Mouse (Mus musculus) forebrain, embryonic 15.5 days (tissue): ENCODE measurements around the gene Hoxd3. TPM values are rescaled to one million over a fixed set of nuclear protein-coding genes. Genes with fewer than 3 reads are reported as not detected.

Source experiments
- ATAC-seq: fragments of 200-750 bp; cut with Nextera tagmentation; replicated peaks from 2 replicates; pipeline ENCODE4 v1.8.0; 2017; ENCODE audit warnings: mild to moderate bottlenecking, moderate TSS enrichment, moderate library complexity
- H3K27ac ChIP-seq: fragments of 300-500 bp; sonication (generic); replicated peaks from 2 replicates; pipeline ENCODE4 v1.5.1; 2015; ENCODE audit warnings: mild to moderate bottlenecking, inconsistent platforms
- H3K27me3 ChIP-seq: fragments of 300-500 bp; sonication (generic); 2 replicates; pipeline ENCODE4 v1.6.1; 2015; ENCODE audit warnings: inconsistent platforms
- H3K36me3 ChIP-seq: fragments of 300-500 bp; sonication (generic); 2 replicates; pipeline ENCODE4 v1.6.1; 2015; ENCODE audit warnings: mild to moderate bottlenecking, inconsistent platforms
- H3K4me1 ChIP-seq: fragments of 300-500 bp; sonication (generic); 2 replicates; pipeline ENCODE4 v1.6.1; 2015; ENCODE audit warnings: inconsistent platforms
- H3K4me2 ChIP-seq: fragments of 300-500 bp; sonication (generic); replicated peaks from 2 replicates; pipeline ENCODE4 v1.6.1; 2015; ENCODE audit warnings: mild to moderate bottlenecking, inconsistent platforms
- H3K4me3 ChIP-seq: fragments of 300-500 bp; sonication (generic); 2 replicates; pipeline ENCODE4 v1.5.1; 2015; ENCODE audit warnings: mild to moderate bottlenecking, inconsistent platforms
- H3K9ac ChIP-seq: fragments of 300-500 bp; sonication (generic); replicated peaks from 2 replicates; pipeline ENCODE4 v1.6.1; 2015; ENCODE audit warnings: mild to moderate bottlenecking, inconsistent platforms
- H3K9me3 ChIP-seq: fragments of 300-500 bp; sonication (generic); 2 replicates; pipeline ENCODE4 v1.6.1; 2016; ENCODE audit warnings: inconsistent platforms
- WGBS: fragments of 180-500 bp; shearing (Covaris S2); methylation state at CpG from one replicate; pipeline ENCODE4 v1.1.7; 2015; ENCODE audit warnings: mixed read lengths; 5-methylcytosine and 5-hydroxymethylcytosine counted together
- polyA plus RNA-seq: library from polyadenylated mRNA; unstranded; fragments of >200 nt; fragmentation: Nextera tagmentation; extraction: Ambion mirVana; gene quantifications from 2 replicates; pipeline ENCODE4 v1.2.1, GENCODE M21; 2015

Gene Hoxd3
- polyA plus RNA-seq, 1 experiment from 2014 or later: not detected

GRCm38 (mm10) chr2:74739476-74739800 lies 27.7 kb downstream of the Hoxd3 start:
- Histone ChIP-seq H3K9ac (no peak overlapping the region), H3K27me3 (peaks cover 97% of the 10 kb centered on the region), H3K27ac (no peak overlapping the region), H3K4me3 (no peak overlapping the region), H3K9me3 (no peaks in the 10 kb centered on the region), H3K36me3 (no peaks in the 10 kb centered on the region), H3K4me2 (no peak overlapping the region), H3K4me1 (peaks cover 4% of the 10 kb centered on the region; the same call in 1 of the 2 replicates)
- WGBS: 3% methylated on average over 2 of the region's 2 CpGs
- ATAC-seq: no peak

- Histone ChIP-seq H3K4me3 (no peak overlapping the region), H3K4me1 (peaks cover 4% of the 10 kb centered on the region; the same call in 1 of the 2 replicates), H3K4me2 (no peak overlapping the region), H3K9me3 (no peaks in the 10 kb centered on the region), H3K27me3 (peaks cover 97% of the 10 kb centered on the region), H3K36me3 (no peaks in the 10 kb centered on the region), H3K9ac (no peak overlapping the region), H3K27ac (no peak overlapping the region)
- ATAC-seq: no peak
- under 1% methylated on average over 14 of the region's 14 CpGs for WGBS
Measured at GRCm38 (mm10) chr2:74739869-74740268, 28.1 kb downstream of the Hoxd3 start.

GRCm38 (mm10) chr2:74740311-74741091 lies 28.8 kb downstream of the Hoxd3 start:
- H3K4me2 ChIP-seq: no peak overlapping the region
- WGBS: under 1% methylated on average over 43 of the region's 43 CpGs

GRCm38 (mm10) chr2:74741252-74741978 lies 29.7 kb downstream of the Hoxd3 start:
- no peak overlapping the region for H3K27ac ChIP-seq
- no peak overlapping the region for H3K4me3 ChIP-seq
- peaks cover 97% of the 10 kb centered on the region for H3K27me3 ChIP-seq
- no peaks in the 10 kb centered on the region for H3K4me1 ChIP-seq
- H3K36me3 ChIP-seq: no peaks in the 10 kb centered on the region
- H3K4me2 ChIP-seq: no peak overlapping the region
- 30% methylated on average over 2 of the region's 3 CpGs for WGBS
- no peak overlapping the region for H3K9ac ChIP-seq
- no peak for ATAC-seq
- no peaks in the 10 kb centered on the region for H3K9me3 ChIP-seq

More at GRCm38 (mm10) chr2:74740311-74741091, 28.8 kb downstream of the Hoxd3 start:
- no peak overlapping the region for H3K4me3 ChIP-seq
- H3K36me3 ChIP-seq: no peaks in the 10 kb centered on the region
- peaks cover 97% of the 10 kb centered on the region for H3K27me3 ChIP-seq
- ATAC-seq: no peak
- H3K27ac ChIP-seq: no peak overlapping the region
- H3K4me1 ChIP-seq: peaks cover 4% of the 10 kb centered on the region; the same call in 1 of the 2 replicates
- H3K9me3 ChIP-seq: no peaks in the 10 kb centered on the region
- H3K9ac ChIP-seq: no peak overlapping the region

GRCm38 (mm10) chr2:74741979-74742277 lies 30.2 kb downstream of the Hoxd3 start:
- Histone ChIP-seq H3K4me1 (no peaks in the 10 kb centered on the region), H3K27me3 (peaks cover 97% of the 10 kb centered on the region), H3K36me3 (no peaks in the 10 kb centered on the region), H3K9ac (no peak overlapping the region), H3K4me2 (no peak overlapping the region), H3K4me3 (no peak overlapping the region), H3K9me3 (no peaks in the 10 kb centered on the region), H3K27ac (no peak overlapping the region)
- no peak for ATAC-seq

- H3K9me3 ChIP-seq: no peaks in the 10 kb centered on the region
- no peak overlapping the region for H3K27ac ChIP-seq
- ATAC-seq: no peak
- no peak overlapping the region for H3K4me2 ChIP-seq
- WGBS: under 1% methylated on average over 6 of the region's 6 CpGs
- H3K4me1 ChIP-seq: peaks cover 9% of the 10 kb centered on the region
- H3K9ac ChIP-seq: no peak overlapping the region
- no peak overlapping the region for H3K4me3 ChIP-seq
- peaks cover 96% of the 10 kb centered on the region for H3K27me3 ChIP-seq
- H3K36me3 ChIP-seq: no peaks in the 10 kb centered on the region
Measured at GRCm38 (mm10) chr2:74745540-74746297, 34.0 kb downstream of the Hoxd3 start.

- Histone ChIP-seq H3K4me3 (0 out of 2 replicates have a peak overlapping the region, but pooled peaks have one; percentile 4), H3K27me3 (peaks cover 98% of the 10 kb centered on the region), H3K27ac (no peak overlapping the region), H3K4me2 (no peak overlapping the region), H3K9me3 (no peaks in the 10 kb centered on the region), H3K4me1 (peaks cover 9% of the 10 kb centered on the region), H3K36me3 (no peaks in the 10 kb centered on the region), H3K9ac (no peak overlapping the region)
- no peak for ATAC-seq
- 1% methylated on average over 58 of the region's 58 CpGs for WGBS
Measured at GRCm38 (mm10) chr2:74746298-74746921, 34.7 kb downstream of the Hoxd3 start.

- H3K4me1 ChIP-seq: peaks cover 9% of the 10 kb centered on the region
- peaks cover 98% of the 10 kb centered on the region for H3K27me3 ChIP-seq
- no peak overlapping the region for H3K4me3 ChIP-seq
- H3K9ac ChIP-seq: no peak overlapping the region
- H3K9me3 ChIP-seq: no peaks in the 10 kb centered on the region
- H3K4me2 ChIP-seq: no peak overlapping the region
- no peaks in the 10 kb centered on the region for H3K36me3 ChIP-seq
- no peak for ATAC-seq
- H3K27ac ChIP-seq: no peak overlapping the region
- WGBS: under 1% methylated on average over 24 of the region's 24 CpGs
Measured at GRCm38 (mm10) chr2:74747006-74747405, 35.3 kb downstream of the Hoxd3 start.

GRCm38 (mm10) chr2:74747661-74748141 lies 36.0 kb downstream of the Hoxd3 start:
- 5% methylated on average over 11 of the region's 11 CpGs for WGBS
- no peak overlapping the region for H3K27ac ChIP-seq
- peaks cover 96% of the 10 kb centered on the region for H3K27me3 ChIP-seq
- no peaks in the 10 kb centered on the region for H3K9me3 ChIP-seq
- no peak overlapping the region for H3K9ac ChIP-seq
- peaks cover 10% of the 10 kb centered on the region for H3K4me1 ChIP-seq
- no peak for ATAC-seq
- no peak overlapping the region for H3K4me2 ChIP-seq
- H3K4me3 ChIP-seq: no peak overlapping the region
- no peaks in the 10 kb centered on the region for H3K36me3 ChIP-seq

DNA sequence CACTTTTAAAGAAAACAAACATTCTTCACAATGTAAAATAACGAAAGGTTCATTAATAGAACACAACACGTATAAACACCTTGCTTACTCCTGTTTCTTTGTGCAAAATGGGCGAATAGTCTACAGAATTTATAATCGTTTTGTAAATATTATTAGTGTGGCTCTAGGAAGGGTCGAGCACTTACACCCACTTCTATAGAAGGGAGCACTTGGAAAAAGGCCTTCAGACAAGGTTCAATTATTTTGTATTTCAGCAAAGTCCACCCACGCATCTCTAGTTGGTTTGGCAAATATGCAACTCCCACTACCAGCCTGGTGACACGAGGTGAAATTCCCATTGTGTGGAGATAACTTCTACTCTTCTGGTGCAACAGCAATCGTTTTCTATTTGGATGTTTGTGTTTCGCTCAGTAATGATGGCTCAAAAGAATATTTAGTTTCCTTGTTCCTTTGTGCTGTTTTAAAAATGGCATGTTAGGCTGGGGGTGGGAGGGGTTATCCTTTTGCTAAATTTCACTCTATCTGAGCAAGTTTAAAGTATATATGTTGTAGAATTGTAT lies 36.8 kb downstream of the Hoxd3 start:
- Histone ChIP-seq H3K4me3 (no peak overlapping the region), H3K27ac (no peak overlapping the region), H3K9me3 (no peaks in the 10 kb centered on the region), H3K9ac (no peak overlapping the region), H3K36me3 (no peaks in the 10 kb centered on the region), H3K4me1 (peaks cover 15% of the 10 kb centered on the region), H3K4me2 (no peak overlapping the region), H3K27me3 (peaks cover 98% of the 10 kb centered on the region)
- no peak for ATAC-seq
- WGBS: 2% methylated on average over 9 of the region's 9 CpGs

DNA sequence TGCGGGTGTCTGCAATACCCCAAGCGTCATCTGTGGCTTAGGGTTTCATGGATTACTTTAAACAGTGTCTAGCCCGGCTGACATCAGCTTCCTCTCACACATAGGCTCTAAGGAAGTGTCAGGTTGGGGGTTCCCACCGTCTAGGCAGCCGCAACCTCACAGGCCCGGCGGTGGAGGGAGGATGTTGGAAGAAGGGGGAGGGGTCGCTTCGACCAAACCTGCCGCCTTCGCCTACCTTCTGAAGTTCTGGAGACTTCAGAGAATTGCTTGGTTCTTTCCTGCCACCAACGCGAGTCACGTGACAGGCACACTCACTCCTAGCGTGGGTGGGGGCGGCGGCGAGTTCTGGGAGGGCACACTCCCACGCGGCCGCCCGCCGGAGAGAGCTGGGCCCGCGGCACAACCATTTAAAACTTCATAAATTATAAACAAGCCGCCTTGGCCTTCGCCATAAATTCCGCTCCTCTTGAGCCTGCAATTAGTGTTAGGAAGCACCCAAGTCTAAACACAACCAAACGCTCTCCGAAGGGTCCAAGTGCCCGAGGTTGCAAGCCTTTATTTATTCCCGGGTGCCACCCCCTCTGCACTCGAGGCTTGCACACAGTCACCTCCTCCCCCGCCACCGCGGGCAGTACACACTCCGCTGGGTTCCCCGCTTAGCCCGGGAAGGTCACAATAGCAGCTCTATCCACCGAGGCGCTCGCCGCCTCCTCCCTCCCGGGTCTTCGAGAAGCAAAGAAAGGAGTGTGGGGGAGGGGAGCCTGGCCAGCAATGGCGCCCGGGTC lies 37.8 kb downstream of the Hoxd3 start:
- no peak overlapping the region for H3K4me3 ChIP-seq
- peaks cover 15% of the 10 kb centered on the region for H3K4me1 ChIP-seq
- H3K9ac ChIP-seq: no peak overlapping the region
- no peak for ATAC-seq
- no peaks in the 10 kb centered on the region for H3K9me3 ChIP-seq
- H3K4me2 ChIP-seq: peak overlapping the region; percentile 12
- no peaks in the 10 kb centered on the region for H3K36me3 ChIP-seq
- H3K27me3 ChIP-seq: peaks cover 98% of the 10 kb centered on the region
- WGBS: under 1% methylated on average over 47 of the region's 47 CpGs
- no peak overlapping the region for H3K27ac ChIP-seq
